Mouse (Mus musculus) embryonic fibroblast, embryonic 13.5 days (primary cell): ENCODE measurements around the gene Myo15.

Source experiments
- CTCF ChIP-seq: IDR thresholded peaks from 2 replicates; pipeline ENCODE4 v1.5.1; 2011; ENCODE audit warnings: mild to moderate bottlenecking, control low read depth, low read length, moderate library complexity, borderline replicate concordance; ENCODE audit not compliant: insufficient read depth
- POLR2A ChIP-seq: IDR thresholded peaks from 2 replicates; pipeline ENCODE4 v1.6.1; 2011; ENCODE audit warnings: low read depth, mild to moderate bottlenecking, control low read depth, low read length, moderate library complexity

DNA sequence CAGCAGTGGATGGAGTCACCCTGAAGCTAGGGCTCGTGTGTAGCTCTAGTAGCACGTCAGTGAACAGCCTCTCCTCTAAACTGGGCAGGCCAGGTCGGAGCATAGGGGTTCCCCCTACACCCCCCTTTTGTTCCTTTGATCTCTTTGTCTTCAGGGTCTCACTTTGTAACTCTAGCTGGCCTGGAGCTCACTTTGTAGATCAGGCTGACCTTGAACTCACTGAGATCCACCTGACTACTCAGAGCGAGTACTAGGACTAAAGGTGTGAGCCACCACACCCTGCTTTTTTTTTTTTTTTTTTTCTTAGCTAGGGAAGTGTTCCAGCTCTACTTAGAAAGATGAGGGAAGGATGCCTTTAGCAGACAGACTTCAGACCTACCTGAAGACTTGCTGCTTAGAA lies 25.1 kb upstream of the Myo15 start:
- TF ChIP-seq CTCF (no peak), POLR2A (no peak)
